Mouse (Mus musculus) myocyte (in vitro differentiated cells): ENCODE results near the gene B130006D01Rik.

Experiments used
- CEBPB ChIP-seq: IDR thresholded peaks from 2 replicates; pipeline ENCODE4 v1.6.1; 2011; ENCODE audit warnings: mild to moderate bottlenecking, moderate library complexity; ENCODE audit not compliant: poor library complexity, insufficient read depth, severe bottlenecking
- MAX ChIP-seq: IDR thresholded peaks from one replicate; pipeline ENCODE4 v1.6.1; 2011; ENCODE audit warnings: low read depth, mild to moderate bottlenecking, control low read depth
- MYOD1 ChIP-seq, 3 experiments: IDR thresholded peaks; one replicate each; pipeline ENCODE4 v1.6.1; 2011; ENCODE audit warnings: control low read depth in 2 of 3, low read depth in 2 of 3, mild to moderate bottlenecking in 2 of 3, moderate library complexity in 1 of 3; ENCODE audit not compliant: insufficient read length in 2 of 3, control insufficient read depth in 1 of 3
- MYOG ChIP-seq, 3 experiments: IDR thresholded peaks; one replicate each; pipeline ENCODE4 v1.6.1; 2011; ENCODE audit warnings: control low read depth in 2 of 3, low read depth in 2 of 3, mild to moderate bottlenecking in 2 of 3; ENCODE audit not compliant: insufficient read length in 2 of 3, control insufficient read depth in 1 of 3, insufficient read depth in 1 of 3
- POLR2A ChIP-seq: IDR thresholded peaks from one replicate; pipeline ENCODE4 v1.6.1; 2011; ENCODE audit warnings: low read depth, mild to moderate bottlenecking, control low read depth, moderate library complexity; ENCODE audit not compliant: insufficient read length
- SRF ChIP-seq: IDR thresholded peaks from one replicate; pipeline ENCODE4 v1.6.1; 2011; ENCODE audit warnings: low read depth; ENCODE audit not compliant: control insufficient read depth, insufficient read length
- TCF12 ChIP-seq: IDR thresholded peaks from one replicate; pipeline ENCODE4 v1.6.1; 2011; ENCODE audit warnings: mild to moderate bottlenecking, control low read depth; ENCODE audit not compliant: poor library complexity, insufficient read depth, severe bottlenecking
- TCF3 ChIP-seq: IDR thresholded peaks from one replicate; pipeline ENCODE4 v1.6.1; 2011; ENCODE audit warnings: low read depth, control low read depth; ENCODE audit not compliant: insufficient read length
- USF1 ChIP-seq: IDR thresholded peaks from one replicate; pipeline ENCODE4 v1.6.1; 2011; ENCODE audit warnings: low read depth, mild to moderate bottlenecking, control low read depth, moderate library complexity

DNA sequence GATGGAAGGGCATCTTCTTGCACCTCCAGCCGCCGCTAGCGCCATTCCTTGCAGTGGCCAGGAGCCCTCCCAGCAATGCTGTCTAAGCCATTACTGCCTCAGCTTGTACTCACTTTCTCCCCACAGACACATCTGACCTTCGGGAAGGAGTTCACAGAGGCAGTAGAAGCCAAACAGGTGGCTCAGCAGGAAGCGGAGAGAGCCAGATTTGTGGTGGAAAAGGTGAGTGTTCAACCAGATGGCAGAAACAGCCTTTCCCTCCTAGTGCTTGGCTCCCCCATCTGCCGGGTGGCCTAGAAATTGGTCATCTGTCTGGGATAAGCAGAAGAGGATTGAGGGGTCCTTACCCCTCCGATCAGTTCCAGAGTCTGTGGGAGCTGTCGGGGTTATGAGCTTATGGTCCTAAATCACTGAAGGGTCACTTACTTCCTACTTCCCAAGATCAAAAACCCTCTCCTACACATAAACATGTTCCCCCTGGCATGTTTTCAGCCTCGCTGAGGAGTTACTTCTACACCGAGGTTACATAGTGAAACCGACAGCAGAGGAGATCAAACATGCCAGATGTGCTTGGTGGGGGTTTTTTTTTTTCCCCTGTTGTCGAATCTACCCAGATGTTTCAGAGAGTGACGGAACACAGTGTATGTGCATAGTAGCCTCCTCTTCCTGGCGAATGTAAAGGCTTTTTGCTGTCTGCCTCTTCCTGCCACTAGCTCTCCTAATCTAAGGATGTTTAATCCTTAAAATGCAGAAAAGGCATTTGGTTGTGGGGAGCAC, 45.3 kb upstream of the B130006D01Rik start:
- TF ChIP-seq POLR2A (no peak), MYOG (IDR thresholded peaks at IDR 0.05; ENCODE audit: control insufficient read depth in 1 of 3, insufficient read depth in 1 of 3, insufficient read length in 2 of 3, low read depth in 2 of 3) (no peak), SRF (no peak), CEBPB (no peak), MYOD1 (IDR thresholded peaks at IDR 0.05; ENCODE audit: control insufficient read depth in 1 of 3, insufficient read length in 2 of 3, low read depth in 2 of 3) (no peak), TCF12 (no peak), MAX (no peak), TCF3 (no peak), USF1 (no peak)
